Mouse (Mus musculus): ENCODE measurements around the gene Kat2b. TPM values are rescaled to one million over a fixed set of nuclear protein-coding genes. Genes with fewer than 3 reads are reported as not detected.
A peak's percentile ranks its signal among the peaks of the same experiment; 100 is the strongest.
"Not testable (repeated sequence)": the region's sequence is repeated elsewhere in the genome, so short reads cannot be mapped to it uniquely, and the experiment has no call there.

Kat2b gene
- total RNA-seq, 1 experiment from 2014 or later, result 97.4 TPM

- peak; percentile 3 to 4; a peak in 2 of 4 replicates for ATAC-seq (replicated peaks in 1 of 2; ENCODE audit: insufficient read depth in 1 of 2, low FRiP score in 2 of 2, low TSS enrichment in 1 of 2, low read depth in 1 of 2, poor library complexity in 2 of 2, severe bottlenecking in 2 of 2)
These were observed 863 bp downstream of the Kat2b start for GRCm38 (mm10) chr17:53567346-53568101.

- peak; percentile 79 to 81 for ATAC-seq (replicated peaks in 1 of 2; ENCODE audit: insufficient read depth in 1 of 2, low FRiP score in 2 of 2, low TSS enrichment in 1 of 2, low read depth in 1 of 2, poor library complexity in 2 of 2, severe bottlenecking in 2 of 2)
These were observed 1.5 kb downstream of the Kat2b start for GRCm38 (mm10) chr17:53568118-53568517.

GRCm38 (mm10) chr17:53568734-53569386 is 2.2 kb downstream of the Kat2b start:
- no peak for ATAC-seq (replicated peaks in 1 of 2; ENCODE audit: insufficient read depth in 1 of 2, low FRiP score in 2 of 2, low TSS enrichment in 1 of 2, low read depth in 1 of 2, poor library complexity in 2 of 2, severe bottlenecking in 2 of 2)

- ATAC-seq (replicated peaks in 1 of 2; ENCODE audit: insufficient read depth in 1 of 2, low FRiP score in 2 of 2, low TSS enrichment in 1 of 2, low read depth in 1 of 2, poor library complexity in 2 of 2, severe bottlenecking in 2 of 2), result peak; percentile 13 to 18; a peak in 1 of 4 replicates
These were observed 3.2 kb downstream of the Kat2b start for GRCm38 (mm10) chr17:53569829-53570228.

- peak; percentile 24 to 37; a peak in 2 of 4 replicates for ATAC-seq (replicated peaks in 1 of 2; ENCODE audit: insufficient read depth in 1 of 2, low FRiP score in 2 of 2, low TSS enrichment in 1 of 2, low read depth in 1 of 2, poor library complexity in 2 of 2, severe bottlenecking in 2 of 2)
These were observed 3.8 kb downstream of the Kat2b start for GRCm38 (mm10) chr17:53570361-53570875.

- ATAC-seq (replicated peaks in 1 of 2; ENCODE audit: insufficient read depth in 1 of 2, low FRiP score in 2 of 2, low TSS enrichment in 1 of 2, low read depth in 1 of 2, poor library complexity in 2 of 2, severe bottlenecking in 2 of 2), result not testable (repeated sequence)
These were observed 4.3 kb downstream of the Kat2b start for GRCm38 (mm10) chr17:53570932-53571331.

GRCm38 (mm10) chr17:53573019-53573556 is 6.4 kb downstream of the Kat2b start:
- ATAC-seq (replicated peaks in 1 of 2; ENCODE audit: insufficient read depth in 1 of 2, low FRiP score in 2 of 2, low TSS enrichment in 1 of 2, low read depth in 1 of 2, poor library complexity in 2 of 2, severe bottlenecking in 2 of 2), result no peak

- no peak for ATAC-seq (replicated peaks in 1 of 2; ENCODE audit: insufficient read depth in 1 of 2, low FRiP score in 2 of 2, low TSS enrichment in 1 of 2, low read depth in 1 of 2, poor library complexity in 2 of 2, severe bottlenecking in 2 of 2)
These were observed 10.5 kb downstream of the Kat2b start for GRCm38 (mm10) chr17:53577151-53577550.

GRCm38 (mm10) chr17:53577754-53578153 is 11.1 kb downstream of the Kat2b start:
- ATAC-seq (replicated peaks in 1 of 2; ENCODE audit: insufficient read depth in 1 of 2, low FRiP score in 2 of 2, low TSS enrichment in 1 of 2, low read depth in 1 of 2, poor library complexity in 2 of 2, severe bottlenecking in 2 of 2), result no peak

GRCm38 (mm10) chr17:53578249-53578648 is 11.6 kb downstream of the Kat2b start:
- no peak for ATAC-seq (replicated peaks in 1 of 2; ENCODE audit: insufficient read depth in 1 of 2, low FRiP score in 2 of 2, low TSS enrichment in 1 of 2, low read depth in 1 of 2, poor library complexity in 2 of 2, severe bottlenecking in 2 of 2)

GRCm38 (mm10) chr17:53578776-53579175 is 12.1 kb downstream of the Kat2b start:
- 0 out of 4 replicates have a peak, but pooled peaks of 1 of the 2 experiments have one; percentile 23 for ATAC-seq (replicated peaks in 1 of 2; ENCODE audit: insufficient read depth in 1 of 2, low FRiP score in 2 of 2, low TSS enrichment in 1 of 2, low read depth in 1 of 2, poor library complexity in 2 of 2, severe bottlenecking in 2 of 2)

- no peak for ATAC-seq (replicated peaks in 1 of 2; ENCODE audit: insufficient read depth in 1 of 2, low FRiP score in 2 of 2, low TSS enrichment in 1 of 2, low read depth in 1 of 2, poor library complexity in 2 of 2, severe bottlenecking in 2 of 2)
These were observed 13.0 kb downstream of the Kat2b start for GRCm38 (mm10) chr17:53579612-53580011.

GRCm38 (mm10) chr17:53580237-53580636 is 13.6 kb downstream of the Kat2b start:
- ATAC-seq (replicated peaks in 1 of 2; ENCODE audit: insufficient read depth in 1 of 2, low FRiP score in 2 of 2, low TSS enrichment in 1 of 2, low read depth in 1 of 2, poor library complexity in 2 of 2, severe bottlenecking in 2 of 2), result no peak

GRCm38 (mm10) chr17:53582026-53582585 is 15.4 kb downstream of the Kat2b start:
- no peak for ATAC-seq (replicated peaks in 1 of 2; ENCODE audit: insufficient read depth in 1 of 2, low FRiP score in 2 of 2, low TSS enrichment in 1 of 2, low read depth in 1 of 2, poor library complexity in 2 of 2, severe bottlenecking in 2 of 2)

- ATAC-seq (replicated peaks in 1 of 2; ENCODE audit: insufficient read depth in 1 of 2, low FRiP score in 2 of 2, low TSS enrichment in 1 of 2, low read depth in 1 of 2, poor library complexity in 2 of 2, severe bottlenecking in 2 of 2), result no peak
These were observed 16.1 kb downstream of the Kat2b start for GRCm38 (mm10) chr17:53582805-53583204.

- ATAC-seq (replicated peaks in 1 of 2; ENCODE audit: insufficient read depth in 1 of 2, low FRiP score in 2 of 2, low TSS enrichment in 1 of 2, low read depth in 1 of 2, poor library complexity in 2 of 2, severe bottlenecking in 2 of 2), result no peak
These were observed 17.4 kb downstream of the Kat2b start for GRCm38 (mm10) chr17:53583846-53584579.

Measured in hematopoietic stem cell, adult 5-6 weeks (primary cell).